Mouse (Mus musculus): ENCODE results near the gene Olfr318. TPM values are rescaled to one million over a fixed set of nuclear protein-coding genes. Genes with fewer than 3 reads are reported as not detected.

The Olfr318 gene
- polyA plus RNA-seq, 1 experiment from 2014 or later: not detected

DNA sequence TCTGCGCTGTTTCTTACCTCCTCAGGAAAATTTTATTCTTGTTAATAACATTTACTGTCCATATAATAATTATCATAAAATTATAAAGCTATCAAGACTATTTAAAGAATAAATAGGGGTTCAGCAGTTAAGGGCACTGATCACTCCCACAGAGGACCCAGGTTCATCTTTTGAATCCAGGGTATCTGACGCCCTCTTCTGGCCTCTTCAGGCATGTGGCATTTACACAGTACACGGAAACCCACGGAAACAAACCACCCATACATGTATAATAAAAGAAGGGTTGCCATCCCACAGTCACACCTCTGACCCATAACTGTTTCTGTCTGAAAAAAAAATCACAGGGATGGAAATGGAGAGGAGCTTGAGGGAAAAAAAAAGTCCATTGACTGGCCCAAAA, 52.0 kb downstream of the Olfr318 start:
- Histone ChIP-seq H3K27me3 (no peaks in the 10 kb centered on the region), H3K4me2 (no peak overlapping the region), H3K4me1 (replicated peaks) (no peaks in the 10 kb centered on the region), H3K9me3 (no peaks in the 10 kb centered on the region), H3K27ac (replicated peaks) (no peak overlapping the region), H3K9ac (no peak overlapping the region), H3K36me3 (no peaks in the 10 kb centered on the region), H3K4me3 (no peak overlapping the region)
- WGBS: 51% methylated on average over 4 of the region's 4 CpGs
- ATAC-seq (ENCODE audit: low FRiP score, low read depth): no peak

DNA sequence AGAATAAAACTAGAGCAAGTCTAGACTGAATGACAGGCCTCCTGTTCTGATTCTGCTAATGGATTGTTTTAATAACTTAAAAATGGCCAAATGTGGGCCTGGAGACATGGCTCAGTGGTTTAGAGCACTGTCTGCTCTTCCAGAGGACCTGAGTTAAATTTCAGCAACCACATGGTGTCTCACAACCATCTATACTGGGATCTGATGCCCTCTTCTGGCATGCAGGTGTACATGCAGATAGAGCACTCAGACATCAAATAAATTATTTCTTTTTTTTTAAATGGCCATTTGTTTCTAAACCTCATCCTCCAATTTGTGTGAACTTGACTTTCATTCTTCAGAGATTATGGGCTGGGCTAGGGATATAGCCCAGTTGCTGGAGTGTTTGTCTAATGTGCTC, 54.6 kb downstream of the Olfr318 start:
- H3K9ac ChIP-seq: no peak overlapping the region
- H3K36me3 ChIP-seq: no peaks in the 10 kb centered on the region
- no peak overlapping the region for H3K4me2 ChIP-seq
- H3K4me3 ChIP-seq: no peak overlapping the region
- H3K9me3 ChIP-seq: no peaks in the 10 kb centered on the region
- no peak for ATAC-seq (ENCODE audit: low FRiP score, low read depth)
- H3K27me3 ChIP-seq: no peaks in the 10 kb centered on the region
- H3K27ac ChIP-seq (replicated peaks): no peak overlapping the region
- no peaks in the 10 kb centered on the region for H3K4me1 ChIP-seq (replicated peaks)

Other genes with a start within 250 kb of the Olfr318 start
- gene Olfr332, start 231.5 kb downstream of the Olfr318 start, polyA plus RNA-seq (2015; fragmentation: Nextera tagmentation; extraction: Ambion mirVana): not detected in 2 replicates
- gene Olfr331, start 221.4 kb downstream of the Olfr318 start, polyA plus RNA-seq (2015; fragmentation: Nextera tagmentation; extraction: Ambion mirVana): not detected in 2 replicates
- gene Olfr330, start 189.2 kb downstream of the Olfr318 start, polyA plus RNA-seq (2015; fragmentation: Nextera tagmentation; extraction: Ambion mirVana): not detected in 2 replicates
- gene Olfr329-ps, start 177.6 kb downstream of the Olfr318 start, polyA plus RNA-seq (2015; fragmentation: Nextera tagmentation; extraction: Ambion mirVana): not detected in 2 replicates
- 0.14 TPM in 1 of 2 replicates, not detected in the other for gene Olfr328, start 168.4 kb downstream of the Olfr318 start, polyA plus RNA-seq (2015; fragmentation: Nextera tagmentation; extraction: Ambion mirVana)
- gene Olfr224, start 153.5 kb downstream of the Olfr318 start, polyA plus RNA-seq (2015; fragmentation: Nextera tagmentation; extraction: Ambion mirVana): not detected in 2 replicates
- gene Olfr325, start 146.3 kb downstream of the Olfr318 start, polyA plus RNA-seq (2015; fragmentation: Nextera tagmentation; extraction: Ambion mirVana): not detected in 2 replicates
- 0.06 and 0.09 TPM in 2 replicates for gene Olfr324, start 128.9 kb downstream of the Olfr318 start, polyA plus RNA-seq (2015; fragmentation: Nextera tagmentation; extraction: Ambion mirVana)
- gene 2210407C18Rik, start 107.9 kb downstream of the Olfr318 start, polyA plus RNA-seq (2015; fragmentation: Nextera tagmentation; extraction: Ambion mirVana): not detected in 2 replicates
- gene Olfr323, start 93.5 kb downstream of the Olfr318 start, polyA plus RNA-seq (2015; fragmentation: Nextera tagmentation; extraction: Ambion mirVana): not detected in 2 replicates
- 0.10 TPM in 1 of 2 replicates, not detected in the other for gene Trim58, start 83.5 kb downstream of the Olfr318 start, polyA plus RNA-seq (2015; fragmentation: Nextera tagmentation; extraction: Ambion mirVana)
- not detected in 2 replicates for gene Olfr322, start 65.2 kb downstream of the Olfr318 start, polyA plus RNA-seq (2015; fragmentation: Nextera tagmentation; extraction: Ambion mirVana)
- gene Olfr320, start 42.9 kb downstream of the Olfr318 start, polyA plus RNA-seq (2015; fragmentation: Nextera tagmentation; extraction: Ambion mirVana): not detected in 2 replicates
- gene Olfr319, start 24.9 kb downstream of the Olfr318 start, polyA plus RNA-seq (2015; fragmentation: Nextera tagmentation; extraction: Ambion mirVana): not detected in 2 replicates
- 0.16 and 0.44 TPM in 2 replicates for gene Olfr317, start 15.2 kb upstream of the Olfr318 start, polyA plus RNA-seq (2015; fragmentation: Nextera tagmentation; extraction: Ambion mirVana)
- gene Olfr316, start 28.7 kb upstream of the Olfr318 start, polyA plus RNA-seq (2015; fragmentation: Nextera tagmentation; extraction: Ambion mirVana): 0.05 TPM in 1 of 2 replicates, not detected in the other
- gene Olfr315, start 49.2 kb upstream of the Olfr318 start, polyA plus RNA-seq (2015; fragmentation: Nextera tagmentation; extraction: Ambion mirVana): not detected in 2 replicates
- not detected in 2 replicates for gene Olfr314, start 58.9 kb upstream of the Olfr318 start, polyA plus RNA-seq (2015; fragmentation: Nextera tagmentation; extraction: Ambion mirVana)
- gene Fam183b, start 77.9 kb upstream of the Olfr318 start, polyA plus RNA-seq (2015; fragmentation: Nextera tagmentation; extraction: Ambion mirVana): 9.9 and 10.7 TPM in 2 replicates
- gene Olfr313, start 91.0 kb upstream of the Olfr318 start, polyA plus RNA-seq (2015; fragmentation: Nextera tagmentation; extraction: Ambion mirVana): not detected in 2 replicates
- not detected in 2 replicates for gene Olfr312, start 105.2 kb upstream of the Olfr318 start, polyA plus RNA-seq (2015; fragmentation: Nextera tagmentation; extraction: Ambion mirVana)
- not detected in 2 replicates for gene Olfr311, start 115.2 kb upstream of the Olfr318 start, polyA plus RNA-seq (2015; fragmentation: Nextera tagmentation; extraction: Ambion mirVana)
- 21.1 and 22.4 TPM in 2 replicates for gene Gm12258, start 123.1 kb upstream of the Olfr318 start, polyA plus RNA-seq (2015; fragmentation: Nextera tagmentation; extraction: Ambion mirVana)
- 10.0 and 11.8 TPM in 2 replicates for gene 2810021J22Rik, start 143.2 kb upstream of the Olfr318 start, polyA plus RNA-seq (2015; fragmentation: Nextera tagmentation; extraction: Ambion mirVana)
- 6.1 and 6.9 TPM in 2 replicates for gene Zfp39, start 180.2 kb upstream of the Olfr318 start, polyA plus RNA-seq (2015; fragmentation: Nextera tagmentation; extraction: Ambion mirVana)
- not detected in 2 replicates for gene Btnl10, start 193.9 kb upstream of the Olfr318 start, polyA plus RNA-seq (2015; fragmentation: Nextera tagmentation; extraction: Ambion mirVana)
- gene Rnf187, start 214.9 kb upstream of the Olfr318 start, polyA plus RNA-seq (2015; fragmentation: Nextera tagmentation; extraction: Ambion mirVana): 603 and 674 TPM in 2 replicates
- gene Hist3h2ba, start 224.9 kb upstream of the Olfr318 start, polyA plus RNA-seq (2015; fragmentation: Nextera tagmentation; extraction: Ambion mirVana): 230 and 238 TPM in 2 replicates
- gene Hist3h2a, start 230.7 kb upstream of the Olfr318 start, polyA plus RNA-seq (2015; fragmentation: Nextera tagmentation; extraction: Ambion mirVana): 96.0 and 96.7 TPM in 2 replicates
- 1.4 TPM in 2 replicates for gene Trim17, start 230.7 kb upstream of the Olfr318 start, polyA plus RNA-seq (2015; fragmentation: Nextera tagmentation; extraction: Ambion mirVana)